Mouse (Mus musculus) myocyte (in vitro differentiated cells): ENCODE measurements around the gene Tecpr1. TPM values are rescaled to one million over a fixed set of nuclear protein-coding genes. Genes with fewer than 3 reads are reported as not detected.

Experiments used
- H3K27me3 ChIP-seq: one replicate; pipeline ENCODE4 v1.6.1; 2011; ENCODE audit not compliant: control insufficient read depth, insufficient read depth, insufficient read length
- H3K36me3 ChIP-seq: one replicate; pipeline ENCODE4 v1.6.1; 2011; ENCODE audit not compliant: control insufficient read depth, insufficient read depth
- H3K4me2 ChIP-seq: one replicate; pipeline ENCODE4 v1.6.1; 2011; ENCODE audit warnings: low read depth, control low read depth
- H3K4me3 ChIP-seq: one replicate; pipeline ENCODE4 v1.5.1; 2011; ENCODE audit warnings: mild to moderate bottlenecking, control low read depth, moderate library complexity
- H3K79me2 ChIP-seq: one replicate; pipeline ENCODE4 v1.6.1; 2011; ENCODE audit not compliant: control insufficient read depth, insufficient read depth
- H3ac ChIP-seq: one replicate; pipeline ENCODE4 v1.6.1; 2011; ENCODE audit not compliant: control insufficient read depth, insufficient read length
- CEBPB ChIP-seq: IDR thresholded peaks from 2 replicates; pipeline ENCODE4 v1.6.1; 2011; ENCODE audit warnings: mild to moderate bottlenecking, moderate library complexity; ENCODE audit not compliant: poor library complexity, insufficient read depth, severe bottlenecking
- E2F4 ChIP-seq: IDR thresholded peaks from one replicate; pipeline ENCODE4 v1.6.1; 2011; ENCODE audit warnings: mild to moderate bottlenecking, control low read depth, moderate library complexity; ENCODE audit not compliant: insufficient read depth
- MAX ChIP-seq: IDR thresholded peaks from one replicate; pipeline ENCODE4 v1.6.1; 2011; ENCODE audit warnings: low read depth, mild to moderate bottlenecking, control low read depth
- MYOD1 ChIP-seq, 3 experiments: IDR thresholded peaks; one replicate each; pipeline ENCODE4 v1.6.1; 2011; ENCODE audit warnings: control low read depth in 2 of 3, low read depth in 2 of 3, mild to moderate bottlenecking in 2 of 3, moderate library complexity in 1 of 3; ENCODE audit not compliant: insufficient read length in 2 of 3, control insufficient read depth in 1 of 3
- MYOG ChIP-seq, 3 experiments: IDR thresholded peaks; one replicate each; pipeline ENCODE4 v1.6.1; 2011; ENCODE audit warnings: control low read depth in 2 of 3, low read depth in 2 of 3, mild to moderate bottlenecking in 2 of 3; ENCODE audit not compliant: insufficient read length in 2 of 3, control insufficient read depth in 1 of 3, insufficient read depth in 1 of 3
- POLR2A ChIP-seq: IDR thresholded peaks from one replicate; pipeline ENCODE4 v1.6.1; 2011; ENCODE audit warnings: low read depth, mild to moderate bottlenecking, control low read depth, moderate library complexity; ENCODE audit not compliant: insufficient read length
- POLR2AphosphoS2 ChIP-seq: IDR thresholded peaks from one replicate; pipeline ENCODE4 v1.6.1; 2011; ENCODE audit warnings: low read depth, control low read depth; ENCODE audit not compliant: insufficient read length
- REST ChIP-seq: IDR thresholded peaks from one replicate; pipeline ENCODE4 v1.6.1; 2011; ENCODE audit warnings: mild to moderate bottlenecking, control low read depth, moderate library complexity; ENCODE audit not compliant: insufficient read depth, insufficient read length
- SRF ChIP-seq: IDR thresholded peaks from one replicate; pipeline ENCODE4 v1.6.1; 2011; ENCODE audit warnings: low read depth; ENCODE audit not compliant: control insufficient read depth, insufficient read length
- TCF12 ChIP-seq: IDR thresholded peaks from one replicate; pipeline ENCODE4 v1.6.1; 2011; ENCODE audit warnings: mild to moderate bottlenecking, control low read depth; ENCODE audit not compliant: poor library complexity, insufficient read depth, severe bottlenecking
- TCF3 ChIP-seq: IDR thresholded peaks from one replicate; pipeline ENCODE4 v1.6.1; 2011; ENCODE audit warnings: low read depth, control low read depth; ENCODE audit not compliant: insufficient read length
- USF1 ChIP-seq: IDR thresholded peaks from one replicate; pipeline ENCODE4 v1.6.1; 2011; ENCODE audit warnings: low read depth, mild to moderate bottlenecking, control low read depth, moderate library complexity
- polyA plus RNA-seq: library from polyadenylated mRNA; unstranded; fragments of >200 nt; fragmentation: generic; extraction: Trizol; gene quantifications from one replicate; pipeline ENCODE4 v1.2.1, GENCODE M21; 2012; ENCODE audit warnings: missing spikeins

The Tecpr1 gene
- polyA plus RNA-seq, 1 experiment: 19.2 TPM

GRCm38 (mm10) chr5:144246669-144247068 lies 23.3 kb upstream of the Tecpr1 start:
- Histone ChIP-seq H3K4me2 (no peak overlapping the region), H3K4me3 (no peak overlapping the region), H3ac (no peak overlapping the region), H3K27me3 (no peaks in the 10 kb centered on the region), H3K79me2 (no peaks in the 10 kb centered on the region), H3K36me3 (no peaks in the 10 kb centered on the region)
- TF ChIP-seq SRF (no peak), CEBPB (no peak), USF1 (no peak), POLR2A (no peak), TCF12 (no peak), REST (no peak), MYOD1 (IDR thresholded peaks at IDR 0.05; ENCODE audit: control insufficient read depth in 1 of 3, insufficient read length in 2 of 3, low read depth in 2 of 3) (no peak), MYOG (IDR thresholded peaks at IDR 0.05; ENCODE audit: control insufficient read depth in 1 of 3, insufficient read depth in 1 of 3, insufficient read length in 2 of 3, low read depth in 2 of 3) (no peak), E2F4 (no peak), TCF3 (no peak), MAX (no peak), POLR2AphosphoS2 (no peak)

GRCm38 (mm10) chr5:144245592-144245991 lies 22.2 kb upstream of the Tecpr1 start:
- no peaks in the 10 kb centered on the region for H3K79me2 ChIP-seq
- no peaks in the 10 kb centered on the region for H3K27me3 ChIP-seq
- no peak overlapping the region for H3ac ChIP-seq
- TF ChIP-seq TCF12: no peak
- TF ChIP-seq SRF: no peak
- TF ChIP-seq MAX: no peak
- no peak for TF ChIP-seq REST
- no peak for TF ChIP-seq TCF3
- TF ChIP-seq CEBPB: no peak
- TF ChIP-seq POLR2A: no peak
- no peak for TF ChIP-seq MYOG (IDR thresholded peaks at IDR 0.05; ENCODE audit: control insufficient read depth in 1 of 3, insufficient read depth in 1 of 3, insufficient read length in 2 of 3, low read depth in 2 of 3)
- no peak for TF ChIP-seq USF1
- no peak for TF ChIP-seq E2F4
- TF ChIP-seq POLR2AphosphoS2: no peak
- no peaks in the 10 kb centered on the region for H3K36me3 ChIP-seq
- H3K4me3 ChIP-seq: no peak overlapping the region
- H3K4me2 ChIP-seq: no peak overlapping the region

GRCm38 (mm10) chr5:144243901-144244487 lies 20.6 kb upstream of the Tecpr1 start, which contains the start of gene Bri3:
Bri3 (plus strand) TSS chr5:144244437.
- no peaks in the 10 kb centered on the region for H3K36me3 ChIP-seq
- no peak within 1 kb of the TSS for H3K4me3 ChIP-seq
- no peak within 1 kb of the TSS for H3ac ChIP-seq
- H3K27me3 ChIP-seq: no peaks in the 10 kb centered on the region
- H3K79me2 ChIP-seq: no peaks in the 10 kb centered on the region
- TF ChIP-seq SRF: no peak
- no peak for TF ChIP-seq MYOD1 (IDR thresholded peaks at IDR 0.05; ENCODE audit: control insufficient read depth in 1 of 3, insufficient read length in 2 of 3, low read depth in 2 of 3)
- TF ChIP-seq USF1: no peak
- TF ChIP-seq REST: no peak
- TF ChIP-seq MYOG (IDR thresholded peaks at IDR 0.05; ENCODE audit: control insufficient read depth in 1 of 3, insufficient read depth in 1 of 3, insufficient read length in 2 of 3, low read depth in 2 of 3): no peak
- no peak for TF ChIP-seq TCF3
- TF ChIP-seq POLR2AphosphoS2: no peak
- no peak for TF ChIP-seq TCF12
- TF ChIP-seq MAX: no peak
- TF ChIP-seq POLR2A: no peak
- no peak for TF ChIP-seq CEBPB
- TF ChIP-seq E2F4: no peak
- no peak within 1 kb of the TSS for H3K4me2 ChIP-seq

- Histone ChIP-seq H3K4me3 (no peak overlapping the region), H3K27me3 (no peaks in the 10 kb centered on the region), H3K79me2 (no peaks in the 10 kb centered on the region), H3K4me2 (no peak overlapping the region), H3K36me3 (no peaks in the 10 kb centered on the region), H3ac (no peak overlapping the region)
- TF ChIP-seq SRF (no peak), TCF3 (no peak), TCF12 (no peak), POLR2A (no peak), MYOD1 (IDR thresholded peaks at IDR 0.05; ENCODE audit: control insufficient read depth in 1 of 3, insufficient read length in 2 of 3, low read depth in 2 of 3) (no peak), POLR2AphosphoS2 (no peak), USF1 (no peak), CEBPB (no peak), MYOG (IDR thresholded peaks at IDR 0.05; ENCODE audit: control insufficient read depth in 1 of 3, insufficient read depth in 1 of 3, insufficient read length in 2 of 3, low read depth in 2 of 3) (no peak), MAX (no peak), REST (no peak), E2F4 (no peak)
These were observed 15.6 kb upstream of the Tecpr1 start for GRCm38 (mm10) chr5:144238969-144239368.

GRCm38 (mm10) chr5:144234714-144235113 lies 11.3 kb upstream of the Tecpr1 start:
- Histone ChIP-seq H3K4me2 (no peak overlapping the region), H3ac (no peak overlapping the region), H3K27me3 (no peaks in the 10 kb centered on the region), H3K4me3 (no peak overlapping the region), H3K36me3 (no peaks in the 10 kb centered on the region), H3K79me2 (no peaks in the 10 kb centered on the region)
- TF ChIP-seq USF1 (no peak), MYOD1 (IDR thresholded peaks at IDR 0.05; ENCODE audit: control insufficient read depth in 1 of 3, insufficient read length in 2 of 3, low read depth in 2 of 3) (no peak), POLR2AphosphoS2 (no peak), POLR2A (no peak), SRF (no peak), E2F4 (no peak), MAX (no peak)
